Mouse (Mus musculus) liver, adult 2 months (tissue): ENCODE data around the gene Iqsec2.

Source experiments
- CTCF ChIP-seq: fragments of 200-500 bp; IDR thresholded peaks from 2 replicates; pipeline ENCODE4 v1.5.1; 2011; ENCODE audit warnings: low read depth, low read length, control low read depth
- POLR2A ChIP-seq: fragments of 200-500 bp; IDR thresholded peaks from 2 replicates; pipeline ENCODE4 v1.6.1; 2011; ENCODE audit warnings: low read length, control low read depth; ENCODE audit not compliant: insufficient read depth; ENCODE audit errors: extremely low read depth

GRCm38 (mm10) chrX:152097572-152097971 lies 46.5 kb upstream of the Iqsec2 start:
- TF ChIP-seq CTCF (no peak), POLR2A (no peak)
